Mouse (Mus musculus): ENCODE data around the gene Cacna2d4.
A peak's percentile ranks its signal among the peaks of the same experiment; 100 is the strongest.

Gene Cacna2d4

DNA sequence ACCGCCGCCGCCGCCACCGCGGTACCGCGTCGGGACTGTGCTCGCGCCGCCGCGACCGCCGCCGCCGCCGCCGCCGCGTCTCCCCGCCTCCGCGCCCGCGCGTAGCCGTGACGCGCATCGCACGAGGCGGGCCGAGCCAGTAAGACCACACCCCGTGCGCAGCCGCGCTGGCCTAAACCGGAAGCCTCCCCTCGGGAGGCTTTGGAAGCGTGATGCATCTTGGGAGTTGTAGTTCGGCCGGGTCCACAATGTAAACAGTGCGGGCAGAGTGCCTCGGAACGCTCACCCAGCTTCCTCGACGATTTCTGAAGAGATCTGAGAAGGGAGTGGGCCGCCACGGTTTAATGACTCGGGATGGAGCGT is 152.3 kb downstream of the Cacna2d4 start:
- DNase-seq (ENCODE audit: low read depth): peak; percentile 96

DNA sequence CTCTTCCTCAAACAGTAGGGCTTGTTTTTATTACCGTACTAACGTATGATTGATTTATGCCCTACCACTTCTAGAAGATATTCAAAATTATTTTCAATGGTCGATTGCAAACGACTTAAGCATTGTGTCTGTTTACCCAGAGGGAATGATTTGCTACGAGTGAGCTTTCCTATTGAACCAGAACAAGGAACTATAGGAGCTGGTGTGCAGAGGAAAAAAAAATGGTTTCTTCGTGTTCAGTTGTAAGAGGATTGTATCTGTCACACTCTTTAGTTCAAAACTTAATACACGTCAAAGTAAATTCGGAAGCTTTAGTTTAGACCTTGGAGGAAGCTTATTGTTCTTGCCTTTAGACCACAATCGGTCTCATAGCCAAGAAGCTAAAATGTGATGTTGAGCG is 152.8 kb downstream of the Cacna2d4 start:
- no peak for DNase-seq (ENCODE audit: low read depth)

DNA sequence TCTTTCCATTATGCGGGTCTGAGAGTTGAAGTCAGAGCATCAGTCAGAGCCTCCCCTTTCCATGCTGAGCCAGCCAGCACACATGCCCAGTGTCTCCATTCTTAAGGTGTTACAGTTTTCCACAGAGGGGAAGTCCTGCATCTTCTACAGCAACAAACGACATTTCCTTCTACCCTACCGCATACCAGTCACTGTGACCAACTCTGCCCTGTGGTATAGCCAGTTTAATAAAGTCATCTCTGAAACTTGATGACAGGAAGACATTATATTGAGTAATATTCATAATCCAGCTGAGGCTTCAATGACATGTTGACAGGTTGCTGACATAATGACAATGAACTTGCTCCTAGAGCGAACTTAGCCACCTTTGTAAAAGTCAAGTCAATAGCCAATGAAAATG is 154.4 kb downstream of the Cacna2d4 start:
- DNase-seq (ENCODE audit: low read depth): no peak

DNA sequence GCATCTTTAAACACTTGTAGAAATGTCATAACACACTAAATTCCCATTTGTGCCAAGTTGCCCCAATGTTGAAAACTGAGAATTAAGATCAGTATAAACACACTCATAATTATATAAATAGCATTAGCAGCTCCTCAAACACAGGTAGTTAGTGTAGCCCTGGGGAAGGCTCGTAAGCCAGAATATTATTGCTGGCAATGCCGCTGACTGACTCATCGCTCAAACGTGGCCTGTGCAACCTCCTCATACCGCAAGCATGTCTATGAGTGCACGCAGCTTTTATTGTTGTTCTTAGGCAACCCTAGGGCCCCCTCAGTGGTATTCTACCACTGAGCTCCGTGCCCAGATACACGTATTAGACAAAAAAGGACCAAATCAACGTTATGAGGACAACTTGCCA is 156.5 kb downstream of the Cacna2d4 start:
- no peak for DNase-seq (ENCODE audit: low read depth)

DNA sequence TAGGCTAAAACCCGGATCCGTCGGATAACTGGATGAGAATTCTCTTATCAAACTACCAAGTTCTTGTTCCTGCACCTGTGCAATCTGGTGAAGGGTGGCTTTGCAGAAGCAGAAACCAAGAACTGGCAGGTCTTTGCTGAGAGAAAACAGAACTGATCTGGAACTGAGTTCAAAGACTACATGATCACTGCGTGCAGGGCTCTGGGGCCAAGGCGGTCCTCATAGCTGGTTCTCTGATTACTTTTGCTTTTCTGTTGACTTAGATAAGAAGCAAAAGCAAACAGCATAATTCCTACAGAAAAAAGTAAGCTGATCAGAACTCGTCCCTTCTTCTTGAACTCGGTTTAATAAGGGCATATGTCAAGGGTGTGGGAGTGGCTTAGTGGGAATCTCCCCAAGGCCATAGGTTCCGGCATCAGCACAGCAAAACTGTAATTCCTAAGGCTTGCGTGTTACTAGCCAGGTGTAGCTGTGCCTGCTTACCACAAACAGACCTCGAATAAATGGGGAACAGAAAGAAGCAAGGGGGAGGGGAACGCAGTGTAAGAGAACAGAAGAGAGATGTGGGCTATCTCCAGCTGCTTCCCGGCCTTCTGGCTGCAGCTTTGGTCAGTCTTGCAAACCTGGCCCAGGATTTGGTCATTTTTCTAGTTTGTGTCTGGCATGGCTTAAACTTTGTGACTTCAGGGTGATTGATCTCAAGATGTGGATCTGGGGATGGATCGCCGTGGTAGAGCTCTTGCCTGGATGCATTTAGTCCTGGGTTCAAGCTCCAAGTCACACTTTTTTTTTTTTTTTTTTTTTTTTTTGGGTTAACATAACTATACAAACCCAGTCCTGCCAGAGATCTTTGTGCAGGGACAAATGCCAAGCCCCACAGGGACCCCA is 159.3 kb downstream of the Cacna2d4 start:
- no peak for DNase-seq (ENCODE audit: low read depth)

DNA sequence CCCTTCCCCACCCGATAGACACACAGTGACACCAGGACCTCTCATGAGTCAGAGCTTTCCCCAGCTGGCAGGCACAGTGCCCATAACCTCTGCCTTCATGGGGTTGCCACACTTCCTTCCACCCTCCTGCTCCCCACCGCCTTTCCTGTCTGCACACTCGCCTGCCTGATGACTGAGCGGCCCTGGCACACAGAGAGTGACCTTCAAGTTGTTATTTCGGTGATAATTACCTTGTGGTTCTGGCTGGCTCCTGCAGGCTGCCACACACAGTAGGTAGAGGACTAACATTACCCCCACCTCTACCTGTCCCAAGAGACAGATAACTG is 159.9 kb downstream of the Cacna2d4 start:
- no peak for DNase-seq (ENCODE audit: low read depth)

DNA sequence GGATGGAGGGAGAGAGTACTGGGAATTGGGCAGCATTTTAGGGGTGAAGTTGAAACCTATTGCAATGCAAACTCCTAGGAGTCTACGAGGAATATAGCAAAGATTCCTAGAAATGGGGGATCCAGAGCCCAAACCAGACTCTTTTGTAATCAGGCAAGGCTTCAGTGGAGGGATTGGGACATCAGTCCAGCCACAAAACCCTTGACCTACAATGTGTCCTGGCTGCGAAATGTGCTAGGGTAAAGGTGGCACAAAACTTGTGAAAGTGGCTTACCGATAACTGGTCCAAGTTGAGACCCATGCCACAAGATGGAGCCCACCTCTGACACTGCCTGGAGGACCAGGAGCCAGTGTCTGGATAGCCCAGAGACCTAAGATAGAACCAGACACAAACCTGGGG is 163.0 kb downstream of the Cacna2d4 start:
- no peak for DNase-seq (ENCODE audit: low read depth)

DNA sequence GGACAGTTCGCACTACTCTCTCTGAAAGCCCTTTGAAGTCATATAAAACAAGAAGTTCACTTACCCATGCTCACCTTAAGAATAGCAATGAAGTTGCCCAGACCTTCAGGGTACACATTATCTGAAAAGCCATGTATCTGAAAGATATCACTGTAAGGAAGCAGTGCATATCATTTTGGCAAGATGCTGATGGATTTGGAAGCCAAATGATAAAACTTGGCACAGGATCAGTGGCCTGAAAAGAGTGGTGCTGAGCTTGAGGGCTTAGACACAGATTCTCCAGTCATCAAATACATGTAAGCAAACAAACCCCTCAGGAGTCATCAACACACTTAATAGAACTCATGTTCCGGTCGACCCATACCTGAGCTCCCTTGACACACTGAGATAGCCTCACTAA is 164.3 kb downstream of the Cacna2d4 start:
- no peak for DNase-seq (ENCODE audit: low read depth)

DNA sequence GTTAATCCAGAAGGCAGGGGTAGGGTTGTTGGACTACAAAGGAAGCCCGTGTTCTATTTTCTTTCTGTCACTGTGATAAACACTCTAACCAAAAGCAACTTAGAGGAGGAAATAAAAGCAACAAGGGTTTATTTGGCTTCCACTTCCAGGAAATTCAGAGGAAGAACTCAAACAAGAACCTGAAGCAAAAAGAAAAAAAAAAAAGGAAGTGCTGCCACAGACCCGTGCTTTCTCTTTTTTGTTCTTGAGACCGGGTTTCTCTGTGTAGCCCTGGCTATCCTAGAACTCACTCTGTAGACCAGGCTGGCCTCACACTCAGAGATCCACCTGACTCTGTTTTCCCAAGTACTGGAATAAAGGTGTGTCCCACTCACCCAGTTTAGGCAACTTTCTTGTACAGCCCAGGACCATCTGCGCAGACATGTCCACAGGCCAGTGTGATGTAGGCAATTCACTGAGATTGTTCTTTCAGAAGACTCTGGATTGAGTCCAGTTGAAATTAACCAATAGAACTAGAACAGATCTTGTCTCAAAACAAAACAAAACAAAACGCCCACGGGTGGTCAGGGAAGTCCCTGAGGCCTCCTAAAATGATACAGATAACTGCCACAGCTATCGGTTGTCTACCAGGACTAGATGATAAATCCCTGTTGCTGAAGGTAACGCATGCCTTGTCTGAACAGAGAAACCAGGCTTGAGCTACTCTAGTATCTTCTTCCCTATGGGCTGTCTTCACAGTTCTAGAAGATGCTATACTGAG is 165.4 kb downstream of the Cacna2d4 start:
- no peak for DNase-seq (ENCODE audit: low read depth)
